Mouse (Mus musculus) kidney, postnatal 0 days (tissue): Measurements from ENCODE around the gene Fam160a1. TPM values are rescaled to one million over a fixed set of nuclear protein-coding genes. Genes with fewer than 3 reads are reported as not detected.

Experiments used
- ATAC-seq: fragments of 200-750 bp; cut with Nextera tagmentation; replicated peaks from 2 replicates; pipeline ENCODE4 v1.8.0; 2017; ENCODE audit warnings: low read depth, moderate number of reproducible peaks, moderate TSS enrichment, moderate library complexity; ENCODE audit not compliant: low FRiP score
- DNase-seq: peaks from one replicate; pipeline ENCODE4 v3.0.0-alpha.2; 2016; ENCODE audit warnings: low spot score
- H3K27ac ChIP-seq: fragments of 300-500 bp; sonication (generic); 2 replicates; pipeline ENCODE4 v1.5.1; 2014; ENCODE audit warnings: mild to moderate bottlenecking
- H3K27me3 ChIP-seq: fragments of 300-500 bp; sonication (generic); 2 replicates; pipeline ENCODE4 v1.6.1; 2014; ENCODE audit warnings: low read length, mixed read lengths; ENCODE audit not compliant: insufficient read depth
- H3K36me3 ChIP-seq: fragments of 300-500 bp; sonication (generic); 2 replicates; pipeline ENCODE4 v1.6.1; 2014; ENCODE audit warnings: low read length, mixed read lengths; ENCODE audit not compliant: insufficient read depth
- H3K4me1 ChIP-seq: fragments of 300-500 bp; sonication (generic); replicated peaks from 2 replicates; pipeline ENCODE4 v1.6.1; 2014; ENCODE audit warnings: antibody characterized with exemption, low read length, mixed read lengths; ENCODE audit not compliant: insufficient read depth
- H3K4me2 ChIP-seq: fragments of 300-500 bp; sonication (generic); 2 replicates; pipeline ENCODE4 v1.6.1; 2014; ENCODE audit warnings: mild to moderate bottlenecking, low read length, moderate library complexity, mixed read lengths
- H3K4me3 ChIP-seq: fragments of 300-500 bp; sonication (generic); replicated peaks from 2 replicates; pipeline ENCODE4 v1.5.1; 2014; ENCODE audit warnings: low read depth, low read length
- H3K9ac ChIP-seq: fragments of 300-500 bp; sonication (generic); 2 replicates; pipeline ENCODE4 v1.6.1; 2014; ENCODE audit warnings: low read depth, low read length
- H3K9me3 ChIP-seq: fragments of 300-500 bp; sonication (generic); replicated peaks from 2 replicates; pipeline ENCODE4 v1.6.1; 2016; ENCODE audit warnings: low read length, inconsistent platforms, mixed read lengths
- CTCF ChIP-seq: IDR thresholded peaks from 2 replicates; pipeline ENCODE4 v1.5.1; 2016; ENCODE audit warnings: antibody characterized with exemption, low read depth, mild to moderate bottlenecking, moderate library complexity
- WGBS: fragments of 180-500 bp; shearing (Covaris S2); extraction: QIAGEN DNeasy Blood & Tissue Kit; methylation state at CpG from one replicate; pipeline ENCODE4 v1.1.7; 2014; 5-methylcytosine and 5-hydroxymethylcytosine counted together
- polyA plus RNA-seq: library from polyadenylated mRNA; unstranded; fragments of >200 nt; fragmentation: Nextera tagmentation; extraction: Ambion mirVana; gene quantifications from 2 replicates; pipeline ENCODE4 v1.2.1, GENCODE M21; 2015

Fam160a1 gene
- polyA plus RNA-seq, 1 experiment from 2014 or later: 6.8 TPM

GRCm38 (mm10) chr3:85814241-85814640, 2.9 kb downstream of the Fam160a1 start:
- DNase-seq: peak; percentile 63

DNA sequence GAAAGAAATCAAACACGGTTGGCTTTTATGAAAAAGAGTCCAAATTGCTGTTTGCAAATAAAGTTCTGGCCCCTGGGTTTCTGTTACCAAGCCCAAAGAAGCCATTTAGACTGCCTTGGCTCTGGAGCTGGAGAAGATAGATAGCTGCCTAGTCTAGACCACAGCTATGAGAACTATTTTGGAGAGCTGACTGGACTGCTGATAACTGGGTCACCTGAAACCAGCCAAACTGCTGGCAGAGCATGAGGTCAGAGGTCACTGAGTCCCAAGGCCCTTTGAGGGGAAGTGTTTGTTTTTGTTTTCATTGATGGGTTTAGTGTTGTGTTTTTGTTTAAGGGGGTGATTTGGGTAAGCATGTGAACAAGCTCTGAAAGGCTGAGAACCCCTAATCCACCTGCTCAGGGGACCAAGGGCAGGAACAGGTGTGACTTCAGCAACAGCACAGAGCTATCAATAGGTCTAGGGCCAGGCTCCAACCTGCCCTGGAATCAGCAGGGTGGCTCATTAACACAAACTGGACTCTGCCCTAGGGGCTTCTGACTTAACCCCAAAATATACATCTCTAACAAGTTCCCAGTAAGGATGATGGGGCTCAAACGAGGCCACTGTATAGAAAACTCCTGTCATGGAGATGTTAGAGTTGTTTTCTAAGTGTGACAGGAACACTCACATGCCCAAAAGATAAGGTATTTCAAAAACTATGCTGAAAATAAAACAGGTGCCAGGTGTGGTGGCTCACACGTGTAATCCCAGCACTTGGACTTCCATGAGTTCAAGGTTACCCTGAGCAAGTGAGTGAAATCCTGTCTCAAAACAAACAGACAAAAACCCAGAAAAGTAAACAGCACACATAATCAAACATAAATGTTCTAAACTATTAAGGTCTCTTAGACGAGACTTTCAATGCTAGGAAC, 3.7 kb downstream of the Fam160a1 start:
- no peak overlapping the region for H3K4me2 ChIP-seq
- 46% methylated on average over 4 of the region's 4 CpGs for whole genome bisulfite sequencing
- H3K27ac ChIP-seq: no peak overlapping the region
- H3K4me3 ChIP-seq: no peak overlapping the region
- DNase-seq: no peak
- H3K36me3 ChIP-seq: no peaks in the 10 kb centered on the region
- ATAC-seq: no peak
- H3K9me3 ChIP-seq: no peaks in the 10 kb centered on the region
- peaks cover 4% of the 10 kb centered on the region; the same call in 1 of the 2 replicates for H3K4me1 ChIP-seq
- H3K9ac ChIP-seq: no peak overlapping the region
- no peak for TF ChIP-seq CTCF
- H3K27me3 ChIP-seq: no peaks in the 10 kb centered on the region

More at GRCm38 (mm10) chr3:85814241-85814640, 2.9 kb downstream of the Fam160a1 start:
- Histone ChIP-seq H3K27ac (no peak overlapping the region), H3K9me3 (no peaks in the 10 kb centered on the region), H3K4me3 (no peak overlapping the region), H3K27me3 (no peaks in the 10 kb centered on the region), H3K4me2 (no peak overlapping the region), H3K9ac (no peak overlapping the region), H3K36me3 (no peaks in the 10 kb centered on the region), H3K4me1 (peaks cover 4% of the 10 kb centered on the region; the same call in 1 of the 2 replicates)
- no peak for ATAC-seq
- no peak for TF ChIP-seq CTCF
- WGBS: 57% methylated on average over 7 of the region's 7 CpGs

- H3K4me3 ChIP-seq: no peak overlapping the region
- 93% methylated on average over 5 of the region's 5 CpGs for WGBS
- no peaks in the 10 kb centered on the region for H3K9me3 ChIP-seq
- H3K27me3 ChIP-seq: no peaks in the 10 kb centered on the region
- no peak overlapping the region for H3K9ac ChIP-seq
- ATAC-seq: no peak
- H3K27ac ChIP-seq: no peak overlapping the region
- H3K4me1 ChIP-seq: peaks cover 4% of the 10 kb centered on the region; the same call in 1 of the 2 replicates
- no peak overlapping the region for H3K4me2 ChIP-seq
- H3K36me3 ChIP-seq: no peaks in the 10 kb centered on the region
- DNase-seq: no peak
- no peak for TF ChIP-seq CTCF
These were observed 5.1 kb downstream of the Fam160a1 start for GRCm38 (mm10) chr3:85812010-85812409.

DNA sequence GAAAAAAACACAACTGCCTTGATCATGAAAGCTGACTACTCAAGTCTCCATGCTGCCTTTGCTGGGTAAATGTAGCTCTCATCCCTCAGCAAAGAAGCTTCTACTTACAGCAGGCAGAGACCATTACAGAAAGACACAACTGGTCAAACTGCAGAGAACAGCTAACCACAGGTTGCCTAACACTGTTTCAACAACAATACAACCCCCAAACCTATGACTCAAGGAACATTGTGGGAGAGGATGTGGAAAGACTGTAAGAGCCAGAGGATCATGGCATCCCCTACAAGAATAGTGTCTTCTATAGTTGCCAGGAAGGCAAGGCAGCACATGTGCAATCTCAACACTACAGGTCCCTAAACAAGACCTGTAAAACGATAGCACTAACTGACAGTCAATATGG, 23.9 kb downstream of the Fam160a1 start:
- ATAC-seq (no peak), DNase-seq (no peak)
- Histone ChIP-seq H3K27me3 (no peaks in the 10 kb centered on the region), H3K36me3 (no peaks in the 10 kb centered on the region), H3K4me2 (no peak overlapping the region), H3K27ac (no peak overlapping the region), H3K4me3 (no peak overlapping the region), H3K4me1 (no peaks in the 10 kb centered on the region), H3K9ac (no peak overlapping the region), H3K9me3 (no peaks in the 10 kb centered on the region)
- TF ChIP-seq CTCF: no peak
- WGBS: 29% methylated on average over 1 of the region's 1 CpGs

DNA sequence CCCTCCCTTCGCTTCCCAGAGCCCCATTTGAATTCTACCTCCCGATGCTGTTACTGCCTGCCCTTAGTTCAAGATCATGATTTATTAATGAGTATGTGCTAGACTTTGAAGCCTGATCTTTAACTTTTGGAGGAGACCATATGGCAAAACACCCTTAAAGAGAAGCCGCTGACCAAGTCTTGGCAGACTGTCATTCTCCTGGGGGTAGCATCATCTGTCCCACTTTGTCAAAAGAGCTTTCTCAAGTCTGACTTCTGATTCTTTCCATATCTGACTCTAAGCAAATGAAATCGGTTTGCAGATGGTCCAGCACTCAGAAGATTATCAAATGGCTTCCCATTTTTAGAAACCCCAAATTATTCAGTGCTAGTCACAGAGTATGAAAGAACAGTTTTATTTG, 27.3 kb downstream of the Fam160a1 start:
- ATAC-seq (no peak), DNase-seq (no peak)
- Histone ChIP-seq H3K4me2 (no peak overlapping the region), H3K4me3 (no peak overlapping the region), H3K4me1 (no peaks in the 10 kb centered on the region), H3K27me3 (no peaks in the 10 kb centered on the region), H3K9me3 (no peaks in the 10 kb centered on the region), H3K36me3 (no peaks in the 10 kb centered on the region), H3K27ac (no peak overlapping the region), H3K9ac (no peak overlapping the region)
- 45% methylated on average over 4 of the region's 4 CpGs for WGBS
- no peak for TF ChIP-seq CTCF

DNA sequence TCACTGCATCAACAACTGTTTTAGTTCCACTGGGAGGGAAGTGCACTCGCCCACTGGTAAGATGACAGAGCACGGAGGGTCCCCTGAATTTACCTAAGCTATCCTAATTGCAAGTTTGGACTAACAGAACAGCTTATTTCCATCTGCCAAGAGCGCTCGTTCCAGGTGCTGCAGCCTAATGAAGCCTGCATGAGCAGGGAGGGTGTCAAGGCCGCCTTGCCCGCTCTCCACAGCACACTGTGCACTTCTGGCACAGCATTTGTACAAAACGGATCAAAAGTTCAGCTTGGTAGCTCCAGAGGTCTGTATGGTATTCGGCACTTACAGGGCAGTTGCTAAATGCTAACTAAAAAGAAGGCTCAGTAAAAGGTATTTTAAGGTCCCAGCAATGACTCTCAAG, 30.6 kb downstream of the Fam160a1 start:
- Histone ChIP-seq H3K27ac (0 out of 2 replicates have a peak overlapping the region, but pooled peaks have one; percentile 13), H3K9me3 (no peaks in the 10 kb centered on the region), H3K27me3 (no peaks in the 10 kb centered on the region), H3K4me2 (no peak overlapping the region), H3K4me1 (no peaks in the 10 kb centered on the region), H3K4me3 (no peak overlapping the region), H3K9ac (no peak overlapping the region), H3K36me3 (no peaks in the 10 kb centered on the region)
- ATAC-seq: no peak
- TF ChIP-seq CTCF: no peak
- no peak for DNase-seq
- WGBS: 53% methylated on average over 8 of the region's 8 CpGs
